Mouse (Mus musculus): ENCODE data around the gene Nrl. TPM values are rescaled to one million over a fixed set of nuclear protein-coding genes. Genes with fewer than 3 reads are reported as not detected.

The Nrl gene
- polyA plus RNA-seq (2014; fragmentation: Nextera tagmentation; extraction: Ambion mirVana) = not detected in 2 replicates

DNA sequence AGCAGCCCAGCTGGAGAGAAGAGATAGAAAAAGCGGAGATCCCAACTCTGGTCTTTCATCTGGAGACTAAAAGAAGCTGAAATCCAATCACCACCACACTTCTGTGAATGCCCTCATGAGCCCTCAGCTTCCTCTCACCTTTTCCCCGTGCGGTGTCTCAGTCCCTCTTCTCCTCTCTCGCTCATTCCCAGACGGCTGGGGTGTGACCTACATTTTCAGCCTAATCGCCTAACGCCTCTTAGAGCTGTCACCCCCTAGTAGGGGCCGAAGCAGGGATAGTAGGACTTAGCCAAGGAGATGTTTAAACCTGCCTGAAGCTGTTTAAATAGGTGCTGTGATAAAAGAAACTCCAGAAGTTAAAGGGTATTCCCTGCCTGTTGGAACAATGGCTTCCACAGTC lies at the start of gene Nrl:
Gene Nrl, minus strand, starts transcription at position 197 of the 400 bp plus-strand sequence.
- Histone ChIP-seq H3K9me3 (ENCODE audit: control insufficient read depth, low read length) (no peaks in the 10 kb centered on the region), H3K4me1 (replicated peaks; ENCODE audit: control insufficient read depth, insufficient read depth, low read length) (peaks cover 3% of the 10 kb centered on the region; the same call in 1 of the 2 replicates), H3K27me3 (replicated peaks; ENCODE audit: control insufficient read depth, insufficient read depth, low read length) (peaks cover 45% of the 10 kb centered on the region), H3K36me3 (ENCODE audit: control insufficient read depth, insufficient read depth, low read length) (no peaks in the 10 kb centered on the region), H3K4me2 (ENCODE audit: low read length) (no peak within 1 kb of the TSS), H3K9ac (ENCODE audit: low read length) (no peak within 1 kb of the TSS), H3K27ac (ENCODE audit: low read depth) (no peak within 1 kb of the TSS), H3K4me3 (ENCODE audit: low read depth, low read length) (no peak within 1 kb of the TSS)
- DNase-seq (ENCODE audit: low spot score) (no peak), ATAC-seq (replicated peaks; ENCODE audit: low FRiP score, low TSS enrichment, low read depth) (no peak)
- WGBS = 17% methylated on average over 8 of the region's 8 CpGs

DNA sequence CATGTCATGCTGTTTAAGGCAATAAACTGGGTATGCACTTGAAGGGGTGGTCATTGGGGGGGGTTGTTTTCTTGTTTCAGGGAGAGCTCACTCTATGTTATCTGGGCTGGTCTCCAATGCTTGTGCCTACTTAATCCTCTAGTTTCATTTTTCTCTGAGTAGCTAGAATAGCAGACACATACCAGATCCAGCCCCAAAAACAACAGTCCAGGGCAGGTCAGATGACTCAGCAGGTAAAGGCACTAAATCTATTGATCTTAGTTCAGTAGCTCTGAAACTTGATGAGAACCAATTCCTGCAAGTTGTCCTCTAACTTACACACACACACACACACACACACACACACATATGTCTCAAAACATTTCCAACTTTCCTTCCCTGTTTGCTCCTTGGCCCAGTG lies 47.0 kb upstream of the Nrl start:
- DNase-seq (ENCODE audit: low spot score) (no peak), ATAC-seq (replicated peaks; ENCODE audit: low FRiP score, low TSS enrichment, low read depth) (no peak)
- no peak overlapping the region for H3K4me2 ChIP-seq (ENCODE audit: low read length)
- H3K4me3 ChIP-seq (ENCODE audit: low read depth, low read length) = no peak overlapping the region
- H3K36me3 ChIP-seq (ENCODE audit: control insufficient read depth, insufficient read depth, low read length) = peaks cover 33% of the 10 kb centered on the region
- H3K4me1 ChIP-seq (replicated peaks; ENCODE audit: control insufficient read depth, insufficient read depth, low read length) = no peaks in the 10 kb centered on the region; the same call in 1 of the 2 replicates
- no peaks in the 10 kb centered on the region for H3K27me3 ChIP-seq (replicated peaks; ENCODE audit: control insufficient read depth, insufficient read depth, low read length)
- H3K9ac ChIP-seq (ENCODE audit: low read length) = no peak overlapping the region
- H3K27ac ChIP-seq (ENCODE audit: low read depth) = no peak overlapping the region
- H3K9me3 ChIP-seq (ENCODE audit: control insufficient read depth, low read length) = no peaks in the 10 kb centered on the region

DNA sequence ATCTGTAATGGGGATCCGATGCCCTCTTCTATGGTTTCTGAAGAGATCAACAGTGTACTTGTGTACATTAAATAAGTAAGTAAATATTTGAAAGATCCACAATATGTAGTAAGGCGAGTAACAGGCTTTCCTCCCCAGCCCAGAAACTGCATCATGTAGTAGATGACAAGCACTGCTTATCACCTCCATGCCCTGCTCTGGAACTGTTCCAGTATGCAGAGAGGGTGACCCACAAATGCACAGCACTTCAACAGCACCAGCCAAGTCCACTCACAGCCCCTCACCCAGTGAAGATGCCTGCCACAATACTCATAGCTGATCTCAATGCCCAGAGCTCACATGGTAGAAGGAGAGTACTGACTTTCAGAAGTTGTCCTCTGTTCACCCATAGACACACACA lies 45.8 kb upstream of the Nrl start:
- H3K4me2 ChIP-seq (ENCODE audit: low read length) = no peak overlapping the region
- DNase-seq (ENCODE audit: low spot score) = no peak
- WGBS = 81% methylated on average over 2 of the region's 2 CpGs

DNA sequence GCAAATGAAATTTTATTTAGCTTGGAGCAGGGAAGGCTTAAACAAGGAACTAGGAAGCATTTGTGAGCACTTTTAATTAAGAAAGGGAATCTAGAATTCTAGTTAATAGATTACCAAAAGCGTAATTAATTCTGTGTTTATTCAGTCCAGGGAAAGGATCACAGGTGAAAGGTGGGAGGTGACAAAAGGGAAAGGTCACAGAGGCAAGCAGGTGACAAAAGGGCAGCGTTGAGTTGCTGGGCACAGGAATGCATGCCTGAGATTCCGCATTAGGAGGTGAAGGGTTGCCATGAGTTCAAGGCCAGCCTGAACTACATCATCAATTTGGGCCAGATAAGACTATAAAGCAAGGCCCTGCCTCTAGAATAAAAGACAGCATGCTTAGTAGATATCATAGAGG lies 42.7 kb upstream of the Nrl start:
- Histone ChIP-seq H3K9me3 (ENCODE audit: control insufficient read depth, low read length) (no peaks in the 10 kb centered on the region), H3K4me1 (replicated peaks; ENCODE audit: control insufficient read depth, insufficient read depth, low read length) (no peaks in the 10 kb centered on the region), H3K4me3 (ENCODE audit: low read depth, low read length) (no peak overlapping the region), H3K9ac (ENCODE audit: low read length) (no peak overlapping the region), H3K36me3 (ENCODE audit: control insufficient read depth, insufficient read depth, low read length) (peaks cover 74% of the 10 kb centered on the region), H3K4me2 (ENCODE audit: low read length) (no peak overlapping the region), H3K27me3 (replicated peaks; ENCODE audit: control insufficient read depth, insufficient read depth, low read length) (no peaks in the 10 kb centered on the region), H3K27ac (ENCODE audit: low read depth) (no peak overlapping the region)
- DNase-seq (ENCODE audit: low spot score) (no peak), ATAC-seq (replicated peaks; ENCODE audit: low FRiP score, low TSS enrichment, low read depth) (no peak)
- WGBS = 80% methylated on average over 3 of the region's 3 CpGs

More for the DNA sequence above, 45.8 kb upstream of the Nrl start:
- H3K4me3 ChIP-seq (ENCODE audit: low read depth, low read length) = no peak overlapping the region
- ATAC-seq (replicated peaks; ENCODE audit: low FRiP score, low TSS enrichment, low read depth) = no peak
- H3K36me3 ChIP-seq (ENCODE audit: control insufficient read depth, insufficient read depth, low read length) = peaks cover 45% of the 10 kb centered on the region
- H3K4me1 ChIP-seq (replicated peaks; ENCODE audit: control insufficient read depth, insufficient read depth, low read length) = no peaks in the 10 kb centered on the region; the same call in 1 of the 2 replicates
- H3K27ac ChIP-seq (ENCODE audit: low read depth) = no peak overlapping the region
- no peaks in the 10 kb centered on the region for H3K9me3 ChIP-seq (ENCODE audit: control insufficient read depth, low read length)
- H3K27me3 ChIP-seq (replicated peaks; ENCODE audit: control insufficient read depth, insufficient read depth, low read length) = no peaks in the 10 kb centered on the region
- no peak overlapping the region for H3K9ac ChIP-seq (ENCODE audit: low read length)

DNA sequence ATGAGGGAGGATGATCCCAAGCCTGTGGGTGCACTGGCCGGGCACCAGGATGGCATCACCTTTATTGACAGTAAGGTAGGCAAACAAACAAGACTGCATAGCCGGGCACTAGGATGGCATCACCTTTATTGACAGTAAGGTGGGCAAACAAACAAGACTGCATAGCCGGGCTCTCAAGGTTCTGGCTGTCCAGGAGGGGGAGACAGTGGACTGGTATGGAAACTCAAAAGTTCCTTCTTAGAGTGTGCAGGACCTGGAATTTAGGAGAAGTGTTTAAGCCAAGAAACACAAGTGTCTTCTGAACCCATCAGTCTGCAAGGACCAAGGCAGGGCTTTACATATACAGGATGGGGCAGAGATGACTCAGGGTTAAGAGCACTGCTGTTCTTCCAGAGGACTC lies 41.0 kb upstream of the Nrl start:
- ATAC-seq (replicated peaks; ENCODE audit: low FRiP score, low TSS enrichment, low read depth) (no peak), DNase-seq (ENCODE audit: low spot score) (no peak)
- H3K36me3 ChIP-seq (ENCODE audit: control insufficient read depth, insufficient read depth, low read length) = peaks cover 74% of the 10 kb centered on the region
- no peak overlapping the region for H3K27ac ChIP-seq (ENCODE audit: low read depth)
- H3K27me3 ChIP-seq (replicated peaks; ENCODE audit: control insufficient read depth, insufficient read depth, low read length) = no peaks in the 10 kb centered on the region
- H3K9me3 ChIP-seq (ENCODE audit: control insufficient read depth, low read length) = no peaks in the 10 kb centered on the region
- H3K4me3 ChIP-seq (ENCODE audit: low read depth, low read length) = no peak overlapping the region
- no peak overlapping the region for H3K9ac ChIP-seq (ENCODE audit: low read length)
- peaks cover 10% of the 10 kb centered on the region for H3K4me1 ChIP-seq (replicated peaks; ENCODE audit: control insufficient read depth, insufficient read depth, low read length)
- WGBS = 74% methylated on average over 3 of the region's 3 CpGs
- H3K4me2 ChIP-seq (ENCODE audit: low read length) = no peak overlapping the region

DNA sequence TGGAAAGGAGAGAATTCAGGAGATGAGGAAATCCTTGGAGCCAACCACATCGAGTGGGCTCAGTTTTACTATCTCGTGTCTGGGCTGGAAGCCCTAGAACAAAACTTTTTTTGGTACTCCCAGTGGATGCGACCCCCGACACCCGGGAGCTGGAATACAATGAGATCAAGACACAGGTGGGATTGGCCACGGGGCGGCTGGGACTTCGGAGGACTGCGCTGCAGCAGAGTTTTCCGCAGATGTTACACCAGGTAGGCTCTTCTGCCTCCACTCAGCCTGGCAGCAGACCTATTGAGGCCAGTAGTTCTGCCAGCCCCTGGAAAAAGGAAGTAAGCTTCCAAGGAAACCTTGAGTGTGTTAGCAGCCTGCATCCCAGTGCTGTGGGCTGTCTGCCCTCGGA lies 38.5 kb upstream of the Nrl start:
- ATAC-seq (replicated peaks; ENCODE audit: low FRiP score, low TSS enrichment, low read depth) (no peak), DNase-seq (ENCODE audit: low spot score) (no peak)
- H3K4me1 ChIP-seq (replicated peaks; ENCODE audit: control insufficient read depth, insufficient read depth, low read length) = peaks cover 17% of the 10 kb centered on the region
- no peak overlapping the region for H3K9ac ChIP-seq (ENCODE audit: low read length)
- no peaks in the 10 kb centered on the region for H3K27me3 ChIP-seq (replicated peaks; ENCODE audit: control insufficient read depth, insufficient read depth, low read length)
- peaks cover 56% of the 10 kb centered on the region for H3K36me3 ChIP-seq (ENCODE audit: control insufficient read depth, insufficient read depth, low read length)
- no peak overlapping the region for H3K4me2 ChIP-seq (ENCODE audit: low read length)
- no peaks in the 10 kb centered on the region for H3K9me3 ChIP-seq (ENCODE audit: control insufficient read depth, low read length)
- no peak overlapping the region for H3K27ac ChIP-seq (ENCODE audit: low read depth)
- H3K4me3 ChIP-seq (ENCODE audit: low read depth, low read length) = no peak overlapping the region
- 90% methylated on average over 11 of the region's 11 CpGs for WGBS

DNA sequence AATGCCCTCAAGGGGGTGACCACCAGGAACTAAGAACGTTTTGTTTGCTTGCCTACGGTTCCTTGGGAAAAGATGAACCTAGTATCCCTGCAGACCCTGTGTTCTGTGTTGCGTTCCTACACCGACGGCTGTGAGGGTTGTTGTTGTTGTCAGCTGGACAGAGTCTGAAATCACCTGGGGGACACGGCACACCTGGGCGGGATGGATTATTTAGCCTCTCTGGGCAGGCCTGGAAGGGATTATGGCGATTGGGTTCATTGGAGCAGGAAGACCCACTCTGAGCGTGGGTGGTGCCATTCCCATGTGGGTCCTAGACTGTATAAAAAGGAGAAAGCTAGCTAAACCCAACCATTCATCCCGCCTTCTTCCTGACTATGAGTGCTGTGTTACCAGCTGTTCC lies 37.1 kb upstream of the Nrl start:
- WGBS = 84% methylated on average over 10 of the region's 10 CpGs
- DNase-seq (ENCODE audit: low spot score) (no peak), ATAC-seq (replicated peaks; ENCODE audit: low FRiP score, low TSS enrichment, low read depth) (no peak)
- Histone ChIP-seq H3K9me3 (ENCODE audit: control insufficient read depth, low read length) (no peaks in the 10 kb centered on the region), H3K4me2 (ENCODE audit: low read length) (no peak overlapping the region), H3K4me3 (ENCODE audit: low read depth, low read length) (no peak overlapping the region), H3K4me1 (replicated peaks; ENCODE audit: control insufficient read depth, insufficient read depth, low read length) (peaks cover 20% of the 10 kb centered on the region), H3K36me3 (ENCODE audit: control insufficient read depth, insufficient read depth, low read length) (peaks cover 42% of the 10 kb centered on the region), H3K27ac (ENCODE audit: low read depth) (no peak overlapping the region), H3K9ac (ENCODE audit: low read length) (no peak overlapping the region), H3K27me3 (replicated peaks; ENCODE audit: control insufficient read depth, insufficient read depth, low read length) (no peaks in the 10 kb centered on the region)

DNA sequence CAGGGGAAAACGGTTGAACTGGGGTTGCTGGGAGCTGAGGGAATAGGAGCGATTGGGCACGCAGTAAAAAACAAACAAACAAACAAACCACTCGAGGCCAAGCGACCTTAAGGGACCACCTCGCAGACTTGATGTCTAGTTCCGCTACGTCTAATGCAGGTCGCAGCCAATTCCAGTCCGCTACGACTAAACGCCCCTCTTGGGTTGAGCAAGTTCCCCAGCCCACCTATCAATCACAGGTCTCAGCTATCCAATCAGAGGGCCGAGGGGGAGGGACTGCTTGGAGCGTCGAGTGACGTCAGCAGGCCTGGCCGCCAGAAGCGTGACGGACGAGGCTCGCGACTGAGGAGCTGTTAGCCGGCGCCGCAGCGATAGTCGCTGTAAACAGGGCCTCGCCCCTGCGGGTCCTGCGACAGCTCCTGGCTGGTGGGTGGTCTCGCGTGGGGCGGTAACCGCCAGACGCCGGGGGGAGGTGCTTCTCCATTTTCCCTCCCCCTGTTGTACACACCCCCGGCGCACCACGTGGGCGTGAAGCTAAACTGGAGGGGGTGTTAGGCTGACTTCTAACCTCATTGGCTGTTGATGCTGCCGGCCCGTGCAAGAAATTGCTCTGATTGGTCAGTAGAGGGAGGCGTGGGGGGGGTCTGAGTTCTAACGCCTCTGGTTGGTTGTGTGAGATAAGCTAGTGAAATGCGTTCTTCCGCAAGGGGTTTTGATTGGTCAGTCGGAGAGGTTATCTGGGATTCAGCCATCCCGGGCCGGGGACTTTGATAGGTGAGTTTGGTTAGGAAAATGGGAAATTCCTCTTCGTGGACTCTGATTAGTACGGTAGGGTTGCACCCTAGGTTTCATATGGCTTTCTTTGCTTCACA lies 35.7 kb upstream of the Nrl start, which contains the start of gene A730061H03Rik:
Gene A730061H03Rik, minus strand, starts transcription at position 205 of the 872 bp plus-strand sequence.
- Histone ChIP-seq H3K27me3 (replicated peaks; ENCODE audit: control insufficient read depth, insufficient read depth, low read length) (no peaks in the 10 kb centered on the region), H3K36me3 (ENCODE audit: control insufficient read depth, insufficient read depth, low read length) (peaks cover 28% of the 10 kb centered on the region), H3K9me3 (ENCODE audit: control insufficient read depth, low read length) (no peaks in the 10 kb centered on the region), H3K4me1 (replicated peaks; ENCODE audit: control insufficient read depth, insufficient read depth, low read length) (peaks cover 20% of the 10 kb centered on the region), H3K9ac (ENCODE audit: low read length) (peak within 1 kb of the TSS; percentile 58), H3K4me2 (ENCODE audit: low read length) (peak within 1 kb of the TSS; percentile 83), H3K4me3 (ENCODE audit: low read depth, low read length) (peak within 1 kb of the TSS; percentile 60), H3K27ac (ENCODE audit: low read depth) (peak within 1 kb of the TSS; percentile 92)
- ATAC-seq (replicated peaks; ENCODE audit: low FRiP score, low TSS enrichment, low read depth) = peak; percentile 97
- DNase-seq (ENCODE audit: low spot score) = peak; percentile 100
- WGBS = under 1% methylated on average over 51 of the region's 51 CpGs

DNA sequence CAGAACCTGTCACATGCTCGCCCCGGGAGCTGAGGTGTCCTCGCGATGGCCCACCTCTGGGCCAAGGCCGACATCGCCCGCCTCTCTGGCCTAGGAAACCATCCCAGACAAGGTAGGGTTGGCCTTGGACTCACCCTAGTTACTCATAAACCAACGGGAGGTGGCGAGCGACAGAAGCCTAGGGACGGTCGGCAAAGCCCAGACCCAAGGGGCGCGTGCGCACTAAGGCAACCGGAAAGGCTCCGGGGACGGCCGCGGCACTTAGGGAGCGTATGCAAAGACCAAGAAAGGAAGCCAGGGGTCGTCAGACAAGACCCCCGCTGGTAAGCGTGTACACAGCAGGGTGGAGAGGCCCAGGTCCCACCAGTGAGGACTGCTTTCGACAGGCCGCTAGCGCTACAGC lies 35.0 kb upstream of the Nrl start, which contains the start of gene Dcaf11:
Gene Dcaf11, plus strand, starts transcription at position 208 of the 403 bp plus-strand sequence.
- Histone ChIP-seq H3K4me1 (replicated peaks; ENCODE audit: control insufficient read depth, insufficient read depth, low read length) (peaks cover 20% of the 10 kb centered on the region), H3K4me2 (ENCODE audit: low read length) (peak within 1 kb of the TSS; percentile 83), H3K9ac (ENCODE audit: low read length) (peak within 1 kb of the TSS; percentile 58), H3K36me3 (ENCODE audit: control insufficient read depth, insufficient read depth, low read length) (peaks cover 22% of the 10 kb centered on the region), H3K27me3 (replicated peaks; ENCODE audit: control insufficient read depth, insufficient read depth, low read length) (no peaks in the 10 kb centered on the region), H3K9me3 (ENCODE audit: control insufficient read depth, low read length) (no peaks in the 10 kb centered on the region), H3K4me3 (ENCODE audit: low read depth, low read length) (peak within 1 kb of the TSS; percentile 60), H3K27ac (ENCODE audit: low read depth) (peak within 1 kb of the TSS; percentile 92)
- DNase-seq (ENCODE audit: low spot score) (no peak), ATAC-seq (replicated peaks; ENCODE audit: low FRiP score, low TSS enrichment, low read depth) (peak; percentile 84)
- under 1% methylated on average over 27 of the region's 27 CpGs for WGBS
